Mouse (Mus musculus) ES-Bruce4 (cell line): ENCODE data around the gene St6galnac3.

Experiments
- CTCF ChIP-seq: IDR thresholded peaks from one replicate; pipeline ENCODE4 v1.8.1; 2011; ENCODE audit warnings: low read depth, low read length
- POLR2A ChIP-seq: IDR thresholded peaks from one replicate; pipeline ENCODE4 v1.8.1; 2011; ENCODE audit warnings: low read length; ENCODE audit not compliant: insufficient read depth

- TF ChIP-seq POLR2A (no peak), CTCF (no peak)
These were observed 267.8 kb downstream of the St6galnac3 start for GRCm38 (mm10) chr3:153457203-153457602.
